Mouse (Mus musculus) neural tube, embryonic 12.5 days (tissue): Measurements from ENCODE around the gene Neu2. TPM values are rescaled to one million over a fixed set of nuclear protein-coding genes. Genes with fewer than 3 reads are reported as not detected.

Source experiments
- ATAC-seq: fragments of 200-750 bp; cut with Nextera tagmentation; 2 replicates; pipeline ENCODE4 v1.8.0; 2017; ENCODE audit warnings: low read depth, mild to moderate bottlenecking, moderate TSS enrichment, moderate library complexity; ENCODE audit not compliant: low FRiP score
- H3K27ac ChIP-seq: fragments of 300-500 bp; sonication (generic); 2 replicates; pipeline ENCODE4 v1.5.1; 2016
- H3K27me3 ChIP-seq: fragments of 300-500 bp; sonication (generic); replicated peaks from 2 replicates; pipeline ENCODE4 v1.6.1; 2016; ENCODE audit warnings: mild to moderate bottlenecking
- H3K36me3 ChIP-seq: fragments of 300-500 bp; sonication (generic); 2 replicates; pipeline ENCODE4 v1.6.1; 2016; ENCODE audit warnings: mild to moderate bottlenecking
- H3K4me1 ChIP-seq: fragments of 300-500 bp; sonication (generic); 2 replicates; pipeline ENCODE4 v1.6.1; 2016
- H3K4me2 ChIP-seq: fragments of 300-500 bp; sonication (generic); replicated peaks from 2 replicates; pipeline ENCODE4 v1.6.1; 2016; ENCODE audit warnings: mild to moderate bottlenecking
- H3K4me3 ChIP-seq: fragments of 300-500 bp; sonication (generic); 2 replicates; pipeline ENCODE4 v1.5.1; 2016
- H3K9ac ChIP-seq: fragments of 300-500 bp; sonication (generic); 2 replicates; pipeline ENCODE4 v1.6.1; 2016; ENCODE audit warnings: mild to moderate bottlenecking
- H3K9me3 ChIP-seq: fragments of 300-500 bp; sonication (generic); 2 replicates; pipeline ENCODE4 v1.6.1; 2016; ENCODE audit warnings: mild to moderate bottlenecking
- WGBS: fragments of 180-500 bp; shearing (Covaris S2); methylation state at CpG from one replicate; pipeline ENCODE4 v1.1.7; 2016; 5-methylcytosine and 5-hydroxymethylcytosine counted together
- polyA plus RNA-seq: library from polyadenylated mRNA; unstranded; fragments of >200 nt; fragmentation: Nextera tagmentation; extraction: Ambion mirVana; gene quantifications from 2 replicates; pipeline ENCODE4 v1.2.1, GENCODE M21; 2016

The Neu2 gene
- polyA plus RNA-seq, 1 experiment from 2014 or later = not detected

- H3K27me3 ChIP-seq = no peaks in the 10 kb centered on the region
- no peak overlapping the region for H3K4me3 ChIP-seq
- H3K27ac ChIP-seq = no peak overlapping the region
- ATAC-seq = no peak
- H3K36me3 ChIP-seq = no peaks in the 10 kb centered on the region
- no peak overlapping the region for H3K9ac ChIP-seq
- WGBS = 67% methylated on average over 3 of the region's 3 CpGs
- no peaks in the 10 kb centered on the region for H3K9me3 ChIP-seq
- no peak overlapping the region for H3K4me2 ChIP-seq
- H3K4me1 ChIP-seq = no peaks in the 10 kb centered on the region
Observed at GRCm38 (mm10) chr1:87621858-87622279, 112.2 kb downstream of the Neu2 start.

- no peaks in the 10 kb centered on the region for H3K4me1 ChIP-seq
- no peak overlapping the region for H3K27ac ChIP-seq
- 76% methylated on average over 1 of the region's 1 CpGs for WGBS
- no peaks in the 10 kb centered on the region for H3K9me3 ChIP-seq
- H3K36me3 ChIP-seq = no peaks in the 10 kb centered on the region
- no peak for ATAC-seq
- H3K9ac ChIP-seq = no peak overlapping the region
- H3K4me2 ChIP-seq = no peak overlapping the region
- no peak overlapping the region for H3K4me3 ChIP-seq
- H3K27me3 ChIP-seq = no peaks in the 10 kb centered on the region
Observed at GRCm38 (mm10) chr1:87623977-87624666, 114.4 kb downstream of the Neu2 start.

DNA sequence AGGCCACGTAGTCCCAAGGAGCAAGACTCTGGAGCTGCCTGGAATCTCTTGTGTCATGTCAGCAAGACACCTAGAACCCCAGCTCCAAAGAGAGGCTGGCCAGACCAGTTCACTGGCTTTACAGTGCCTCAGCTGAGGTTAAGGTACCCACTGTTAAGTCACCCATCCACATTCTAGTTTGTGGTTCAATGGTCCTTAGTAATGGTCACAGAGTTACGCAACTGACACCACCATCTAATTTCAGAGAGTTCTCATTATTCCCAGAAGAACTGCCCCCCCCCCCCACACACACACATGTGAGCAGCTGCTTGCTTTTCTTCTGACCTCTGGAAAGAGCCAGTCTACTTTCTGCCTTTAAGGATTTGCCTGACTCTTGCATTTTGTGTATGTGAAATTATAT, 115.1 kb downstream of the Neu2 start:
- Histone ChIP-seq H3K27ac (no peak overlapping the region), H3K9ac (no peak overlapping the region), H3K9me3 (no peaks in the 10 kb centered on the region), H3K4me1 (no peaks in the 10 kb centered on the region), H3K4me3 (no peak overlapping the region), H3K4me2 (no peak overlapping the region), H3K27me3 (no peaks in the 10 kb centered on the region), H3K36me3 (no peaks in the 10 kb centered on the region)
- WGBS = 83% methylated on average over 2 of the region's 2 CpGs
- no peak for ATAC-seq

DNA sequence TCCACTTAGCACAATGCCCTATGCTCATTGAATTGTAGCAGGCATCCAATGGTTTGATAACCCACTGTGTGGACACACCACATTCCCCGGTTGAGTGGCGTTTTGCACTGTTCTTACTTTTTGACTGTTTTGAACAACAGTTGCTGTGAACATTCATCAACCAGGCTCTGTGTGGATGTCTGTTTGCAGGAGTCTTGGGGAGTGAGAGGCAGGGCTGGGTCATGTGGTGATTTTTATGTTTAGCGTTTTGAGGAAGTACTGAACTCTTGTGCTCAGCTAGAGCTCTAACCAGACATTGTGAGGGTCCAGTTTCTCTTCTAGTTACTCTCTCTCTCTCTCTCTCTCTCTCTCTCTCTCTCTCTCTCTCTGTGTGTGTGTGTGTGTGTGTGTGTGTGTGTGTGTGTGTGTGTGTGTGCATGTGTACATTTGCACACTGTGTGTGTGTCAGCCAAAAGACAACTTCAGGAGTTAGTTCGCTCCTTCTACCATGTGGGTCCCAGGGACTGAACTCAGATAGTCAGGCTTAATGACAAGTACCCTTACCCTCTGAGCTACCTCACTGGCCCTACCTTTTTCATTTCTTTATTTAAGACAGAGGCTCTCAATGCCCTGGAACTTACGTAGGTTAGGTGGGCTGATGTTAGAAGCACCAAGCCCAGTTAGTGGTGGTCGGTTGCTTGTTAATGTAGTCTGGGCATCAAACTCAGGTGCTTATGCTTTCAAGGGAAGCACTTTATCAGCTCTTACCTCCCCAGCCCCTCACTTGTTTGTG, 115.8 kb downstream of the Neu2 start:
- Histone ChIP-seq H3K4me1 (no peaks in the 10 kb centered on the region), H3K9ac (no peak overlapping the region), H3K27me3 (no peaks in the 10 kb centered on the region), H3K9me3 (no peaks in the 10 kb centered on the region), H3K27ac (no peak overlapping the region), H3K4me2 (no peak overlapping the region), H3K36me3 (no peaks in the 10 kb centered on the region), H3K4me3 (no peak overlapping the region)
- 88% methylated on average over 6 of the region's 6 CpGs for WGBS
- ATAC-seq = no peak

DNA sequence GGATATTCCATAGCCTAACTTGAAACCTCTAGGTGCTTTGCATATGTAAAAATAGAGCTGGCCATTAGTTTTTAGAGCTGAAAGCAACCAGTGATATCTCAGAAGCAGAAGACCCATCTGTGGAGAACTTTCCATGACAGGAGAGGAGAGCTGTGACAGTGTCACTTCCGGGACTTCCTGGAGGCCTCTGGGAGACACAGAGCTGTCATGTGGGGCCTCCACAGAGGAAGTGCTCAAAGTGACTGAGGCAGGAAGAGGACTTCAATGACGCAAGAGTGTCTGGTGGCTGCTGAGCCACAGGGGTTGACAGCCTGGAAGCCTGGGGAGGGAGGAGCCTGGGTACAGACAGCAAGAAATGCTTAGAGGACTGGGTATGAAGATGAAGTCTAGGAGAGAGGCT, 116.7 kb downstream of the Neu2 start:
- Histone ChIP-seq H3K4me1 (no peaks in the 10 kb centered on the region), H3K27me3 (no peaks in the 10 kb centered on the region), H3K4me2 (no peak overlapping the region), H3K4me3 (no peak overlapping the region), H3K9me3 (no peaks in the 10 kb centered on the region), H3K9ac (no peak overlapping the region), H3K36me3 (no peaks in the 10 kb centered on the region), H3K27ac (no peak overlapping the region)
- WGBS = 52% methylated on average over 2 of the region's 2 CpGs
- no peak for ATAC-seq

DNA sequence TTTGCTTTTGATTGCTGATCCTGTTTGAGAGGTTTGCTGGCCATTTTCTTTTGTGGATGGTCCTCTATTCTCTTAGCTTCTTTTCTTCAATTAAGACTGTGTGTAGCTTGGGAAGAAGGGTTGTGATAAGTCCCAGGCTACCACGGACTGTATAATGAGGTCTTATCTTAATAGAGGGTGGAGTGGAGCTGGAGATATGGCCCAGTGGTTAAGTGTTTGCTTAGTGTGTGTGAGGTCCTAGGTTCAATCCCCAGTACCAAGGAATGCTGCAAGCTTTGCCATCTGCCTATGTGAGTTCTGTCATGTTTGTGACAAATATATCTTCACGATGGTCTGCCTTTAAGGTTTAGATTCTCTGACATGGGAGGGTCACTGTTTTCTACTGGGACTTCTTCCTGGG, 118.4 kb downstream of the Neu2 start:
- WGBS = 83% methylated on average over 2 of the region's 2 CpGs
- no peaks in the 10 kb centered on the region for H3K4me1 ChIP-seq
- no peaks in the 10 kb centered on the region for H3K36me3 ChIP-seq
- H3K27me3 ChIP-seq = no peaks in the 10 kb centered on the region
- no peaks in the 10 kb centered on the region for H3K9me3 ChIP-seq
- no peak overlapping the region for H3K27ac ChIP-seq
- no peak overlapping the region for H3K4me2 ChIP-seq
- H3K9ac ChIP-seq = no peak overlapping the region
- H3K4me3 ChIP-seq = no peak overlapping the region
- ATAC-seq = no peak

GRCm38 (mm10) chr1:87631584-87631983, 121.9 kb downstream of the Neu2 start:
- Histone ChIP-seq H3K9me3 (no peaks in the 10 kb centered on the region), H3K4me1 (no peaks in the 10 kb centered on the region), H3K27me3 (no peaks in the 10 kb centered on the region), H3K9ac (no peak overlapping the region), H3K27ac (no peak overlapping the region), H3K4me2 (no peak overlapping the region), H3K36me3 (no peaks in the 10 kb centered on the region), H3K4me3 (no peak overlapping the region)
- 82% methylated on average over 10 of the region's 10 CpGs for WGBS
- ATAC-seq = no peak

DNA sequence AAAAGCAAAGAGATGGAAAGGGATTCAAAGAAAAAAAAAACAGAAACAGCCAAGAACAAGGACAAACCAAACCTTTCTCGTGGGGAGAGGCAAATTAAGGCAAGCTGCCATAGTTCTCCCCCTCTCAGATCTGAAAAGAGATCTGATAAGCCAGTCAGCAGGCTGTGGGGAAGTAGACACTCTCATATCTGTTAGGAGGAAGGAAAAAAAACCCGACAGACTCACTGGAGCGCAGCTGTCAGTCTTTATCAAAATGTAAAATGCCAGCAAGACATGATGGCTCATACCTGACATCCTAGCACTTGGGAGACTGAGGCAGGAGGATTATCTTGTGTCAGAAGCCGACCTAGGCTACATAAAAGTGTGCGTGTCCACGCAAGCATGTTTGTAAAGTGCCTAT, 122.5 kb downstream of the Neu2 start:
- H3K27me3 ChIP-seq = no peaks in the 10 kb centered on the region
- no peak overlapping the region for H3K4me2 ChIP-seq
- no peaks in the 10 kb centered on the region for H3K36me3 ChIP-seq
- H3K9me3 ChIP-seq = no peaks in the 10 kb centered on the region
- H3K9ac ChIP-seq = no peak overlapping the region
- no peaks in the 10 kb centered on the region for H3K4me1 ChIP-seq
- ATAC-seq = no peak
- no peak overlapping the region for H3K4me3 ChIP-seq
- 79% methylated on average over 6 of the region's 6 CpGs for WGBS
- no peak overlapping the region for H3K27ac ChIP-seq

GRCm38 (mm10) chr1:87636716-87637117, 127.0 kb downstream of the Neu2 start:
- H3K27me3 ChIP-seq = no peaks in the 10 kb centered on the region

DNA sequence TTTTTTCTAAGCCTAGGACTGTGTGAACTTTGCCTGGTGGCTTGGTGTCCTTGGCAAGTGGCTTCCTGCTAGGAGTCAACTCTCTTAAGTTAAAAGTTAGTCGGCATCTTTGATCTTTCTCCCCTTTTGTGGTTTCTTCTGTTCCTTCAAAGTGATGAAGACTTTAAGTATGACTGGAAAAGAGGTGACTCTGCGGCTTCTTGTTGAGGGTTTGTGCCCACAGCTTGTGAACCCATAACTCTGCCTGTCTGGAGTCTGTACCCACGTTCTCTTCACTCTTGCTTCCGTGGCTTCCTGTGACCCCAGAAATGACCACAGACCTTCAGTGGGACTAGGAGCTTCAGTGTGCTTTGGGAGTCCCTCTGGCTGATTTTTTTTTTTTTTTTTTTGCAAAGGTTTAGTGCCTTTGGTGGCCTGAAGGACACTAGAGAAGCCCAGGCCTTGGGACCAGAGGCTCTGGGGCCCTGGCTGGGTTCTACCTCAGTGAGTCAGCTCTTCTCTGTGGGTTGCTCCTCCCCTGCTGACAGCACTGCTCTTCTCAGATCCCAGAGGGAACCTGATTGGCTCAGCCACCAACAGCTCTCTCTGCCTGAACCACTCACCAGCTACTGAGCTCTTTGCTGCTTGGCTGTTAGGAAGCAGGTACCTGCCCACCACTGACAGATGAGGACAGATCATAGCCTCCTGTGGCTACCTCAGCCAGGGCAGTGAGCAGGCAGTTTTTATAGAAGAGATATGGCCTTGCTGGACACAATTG, 127.6 kb downstream of the Neu2 start:
- Histone ChIP-seq H3K4me3 (no peak overlapping the region), H3K4me2 (no peak overlapping the region), H3K36me3 (no peaks in the 10 kb centered on the region), H3K27me3 (no peaks in the 10 kb centered on the region), H3K9ac (no peak overlapping the region), H3K27ac (no peak overlapping the region), H3K9me3 (no peaks in the 10 kb centered on the region), H3K4me1 (no peaks in the 10 kb centered on the region)
- ATAC-seq = no peak
- WGBS = 86% methylated on average over 4 of the region's 4 CpGs

More at GRCm38 (mm10) chr1:87636716-87637117, 127.0 kb downstream of the Neu2 start:
- ATAC-seq = no peak
- Histone ChIP-seq H3K9me3 (no peaks in the 10 kb centered on the region), H3K36me3 (no peaks in the 10 kb centered on the region), H3K4me2 (no peak overlapping the region), H3K4me1 (no peaks in the 10 kb centered on the region), H3K4me3 (no peak overlapping the region), H3K27ac (no peak overlapping the region), H3K9ac (no peak overlapping the region)
- 90% methylated on average over 12 of the region's 12 CpGs for WGBS

DNA sequence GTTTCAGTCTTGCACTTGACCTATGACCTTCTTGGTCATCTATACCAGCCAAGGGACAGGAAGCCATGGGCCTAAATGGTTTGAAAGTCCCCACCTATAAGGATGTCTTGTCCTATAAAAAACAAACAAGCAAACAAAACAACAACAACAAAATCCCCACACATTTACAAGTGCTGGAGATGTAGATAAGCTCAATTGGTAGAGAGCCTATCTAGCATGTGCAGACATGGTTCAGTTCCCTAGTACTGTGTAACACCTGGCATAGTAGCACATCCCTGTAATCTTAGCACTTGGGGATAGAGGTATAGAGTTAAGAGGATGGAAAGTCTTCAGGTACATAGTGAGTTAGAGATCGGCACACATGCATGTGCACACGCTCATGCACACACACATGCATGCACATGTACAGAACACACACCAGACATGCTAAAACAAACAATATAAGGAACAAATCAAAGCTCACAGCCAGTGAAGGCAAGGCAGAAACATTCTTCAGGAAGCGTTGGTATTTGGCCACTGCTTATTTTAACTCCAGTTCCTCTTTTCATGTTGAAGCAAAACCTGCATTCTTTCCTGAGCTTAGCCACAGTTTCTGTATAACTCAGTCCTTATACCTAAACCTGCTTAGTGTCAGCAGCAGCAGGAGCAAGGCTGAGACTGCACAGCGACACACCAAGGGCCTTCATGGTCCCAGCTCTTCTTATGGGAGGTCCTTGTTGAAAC, 128.3 kb downstream of the Neu2 start:
- 92% methylated on average over 4 of the region's 4 CpGs for WGBS
- no peaks in the 10 kb centered on the region for H3K9me3 ChIP-seq

GRCm38 (mm10) chr1:87639724-87640123, 130.0 kb downstream of the Neu2 start:
- H3K4me1 ChIP-seq = no peaks in the 10 kb centered on the region
- no peak overlapping the region for H3K27ac ChIP-seq
- H3K9ac ChIP-seq = no peak overlapping the region
- H3K36me3 ChIP-seq = no peaks in the 10 kb centered on the region
- H3K4me3 ChIP-seq = no peak overlapping the region
- H3K4me2 ChIP-seq = no peak overlapping the region
- no peaks in the 10 kb centered on the region for H3K9me3 ChIP-seq
- 86% methylated on average over 8 of the region's 8 CpGs for WGBS
- no peak for ATAC-seq
- H3K27me3 ChIP-seq = no peaks in the 10 kb centered on the region

More for the DNA sequence above, 128.3 kb downstream of the Neu2 start:
- H3K36me3 ChIP-seq = no peaks in the 10 kb centered on the region
- H3K4me2 ChIP-seq = no peak overlapping the region
- no peak overlapping the region for H3K27ac ChIP-seq
- H3K9ac ChIP-seq = no peak overlapping the region
- H3K4me3 ChIP-seq = no peak overlapping the region
- no peaks in the 10 kb centered on the region for H3K4me1 ChIP-seq
- no peak for ATAC-seq
- no peaks in the 10 kb centered on the region for H3K27me3 ChIP-seq
